Mouse (Mus musculus) C2C12 (cell line): Measurements from ENCODE around the gene Plxna4.

Experiments used
- CTCF ChIP-seq: IDR thresholded peaks from one replicate; pipeline ENCODE4 v1.5.1; 2011; ENCODE audit not compliant: control insufficient read depth, insufficient read depth, insufficient read length
- MYOG ChIP-seq: IDR thresholded peaks from one replicate; pipeline ENCODE4 v1.6.1; 2011; ENCODE audit not compliant: control insufficient read depth, insufficient read length; ENCODE audit errors: extremely low read depth

GRCm38 (mm10) chr6:32348996-32349395 is 239.0 kb downstream of the Plxna4 start:
- TF ChIP-seq CTCF, result no peak
- no peak for TF ChIP-seq MYOG
